Mouse (Mus musculus) left cerebral cortex, adult 18-20 months (tissue): ENCODE measurements at regions not wholly inside any gene's neighbourhood (a gene's known extent, or its start where the extent isn't known, plus 50 kb on each side); places are given as distances from the start of the nearest gene placed in this dataset.

Experiments used
- DNase-seq, 2 experiments: peaks; one replicate each; pipeline ENCODE4 v3.0.0; 2021 to 2022; ENCODE audit warnings: low spot score in 2 of 2, mixed read lengths in 1 of 2

DNA sequence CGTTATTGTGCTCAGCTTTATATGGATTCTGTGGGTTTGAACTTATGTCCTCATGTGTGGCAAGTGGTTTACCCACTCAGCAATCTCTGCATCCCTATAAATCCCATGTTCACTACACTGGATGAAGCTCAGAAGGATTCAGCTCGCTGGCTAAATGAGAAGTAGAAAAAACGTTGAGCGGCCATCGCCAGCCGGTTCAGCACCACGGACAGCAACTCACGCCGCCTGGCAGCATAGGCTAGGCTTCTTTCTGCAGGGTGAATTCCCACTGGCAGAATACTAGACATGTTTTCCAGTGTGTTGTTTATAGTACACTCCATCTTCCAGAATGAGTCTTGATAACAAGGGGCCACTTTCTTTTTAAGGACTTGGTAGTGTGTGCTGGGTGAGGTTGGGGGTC lies 322.9 kb upstream of the 4931429L15Rik start:
- DNase-seq, result no peak

GRCm38 (mm10) chr9:46636261-46637010 lies 316.6 kb upstream of the 4931429L15Rik start:
- DNase-seq, result no peak

GRCm38 (mm10) chr9:46633952-46634351 lies 314.2 kb upstream of the 4931429L15Rik start:
- DNase-seq, result no peak

- DNase-seq, result peak; percentile 69 to 79
Observed at GRCm38 (mm10) chr9:46632576-46632975, 312.8 kb upstream of the 4931429L15Rik start.

DNA sequence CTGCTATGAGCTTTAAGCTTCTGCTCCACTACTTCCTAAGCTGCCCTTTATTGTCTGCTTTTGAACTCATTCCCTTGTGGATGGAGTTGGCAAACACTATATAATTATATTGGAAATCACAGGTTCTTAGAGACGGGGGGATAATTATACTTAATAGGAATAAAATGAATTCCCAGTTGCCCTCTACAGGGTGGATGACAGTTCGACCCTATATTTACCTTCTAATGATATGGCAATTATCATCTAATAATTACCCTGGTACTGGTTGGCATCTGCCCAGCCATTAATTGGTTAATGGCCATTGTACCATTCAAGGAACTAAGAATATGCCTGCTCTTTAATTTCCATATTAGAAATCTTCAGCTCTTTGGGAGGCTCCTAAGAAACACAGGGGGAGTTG lies 302.5 kb upstream of the 4931429L15Rik start:
- no peak for DNase-seq

DNA sequence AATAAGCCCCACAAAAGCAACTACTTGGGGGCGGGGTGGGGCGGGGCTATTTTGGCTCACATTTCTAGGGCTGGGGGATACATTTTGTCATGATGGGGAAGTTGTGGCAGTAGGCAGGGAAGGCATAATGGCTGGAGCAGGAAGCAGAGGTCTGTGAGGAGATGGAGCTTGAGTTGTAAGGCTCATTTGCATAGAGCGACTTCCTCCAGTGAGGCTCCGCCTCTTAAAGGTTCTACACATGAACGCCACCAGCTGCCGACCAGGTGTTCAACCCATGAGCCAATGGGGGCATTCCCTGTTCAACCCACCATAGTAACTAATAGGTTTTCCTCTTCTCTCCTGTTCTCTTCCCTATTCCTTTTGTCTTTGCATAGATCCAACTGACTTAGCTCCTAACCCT lies 302.1 kb upstream of the 4931429L15Rik start:
- no peak for DNase-seq

DNA sequence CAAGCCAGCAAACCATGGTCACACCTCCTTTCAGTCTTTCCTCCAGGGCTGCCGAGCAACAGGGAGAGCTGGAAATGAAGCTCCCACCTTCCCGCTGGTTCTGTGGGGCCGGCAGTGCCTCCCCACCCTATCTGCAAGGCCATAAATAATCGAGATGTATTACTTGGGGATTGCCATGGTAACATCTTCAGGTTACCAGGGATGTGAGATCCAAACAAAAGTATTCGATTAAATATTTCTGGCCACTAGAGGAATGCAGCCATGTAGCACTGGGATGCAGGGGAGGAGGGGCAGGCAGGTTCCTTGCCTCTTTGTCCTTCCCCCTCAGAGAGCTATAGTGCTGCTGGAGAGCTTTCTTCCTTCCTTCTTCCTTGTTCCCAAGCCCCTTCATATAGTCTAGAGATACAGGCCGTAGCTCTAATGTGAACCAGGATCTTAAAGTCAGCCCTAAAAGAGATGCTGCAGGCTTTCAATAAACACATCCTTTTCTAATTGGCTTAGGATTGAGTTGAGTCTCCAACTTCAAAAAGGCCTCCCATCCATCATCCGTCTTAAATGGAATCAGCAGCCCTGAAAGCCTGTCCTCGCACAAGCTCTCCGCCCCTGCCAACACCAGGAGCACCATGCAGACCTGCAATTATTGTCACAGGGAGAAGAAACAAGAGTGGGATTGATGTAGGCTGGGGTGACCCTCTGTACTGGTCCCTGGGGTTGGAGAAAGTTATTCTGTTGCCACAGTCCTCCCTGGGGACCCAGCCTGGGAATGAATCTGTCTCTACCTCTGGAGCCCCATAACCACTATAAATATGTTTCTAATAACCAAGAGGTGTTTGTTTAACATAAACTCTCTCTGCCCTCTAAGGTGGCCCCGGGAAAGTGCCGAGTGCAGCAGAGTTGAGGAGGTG lies 290.6 kb upstream of the 4931429L15Rik start:
- DNase-seq, result no peak

DNA sequence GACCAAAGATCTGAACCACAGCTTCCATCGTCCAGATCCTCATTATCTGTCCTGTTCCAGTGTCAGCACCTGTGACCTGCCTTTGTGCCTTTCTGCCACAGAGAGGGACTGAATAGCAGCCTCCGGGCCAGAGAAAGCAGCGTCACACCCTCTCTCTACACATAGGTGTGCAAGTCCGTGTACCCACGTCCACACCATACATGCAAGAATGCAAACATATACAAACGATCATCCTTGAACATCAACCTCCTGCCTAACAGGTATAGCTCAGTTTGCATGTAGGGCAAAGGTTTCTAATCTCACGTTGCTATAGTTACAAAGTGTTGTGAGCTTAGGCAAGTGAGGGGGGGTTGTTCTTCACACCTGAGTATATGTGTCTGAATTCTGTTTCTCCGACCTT lies 288.9 kb upstream of the 4931429L15Rik start:
- no peak for DNase-seq

DNA sequence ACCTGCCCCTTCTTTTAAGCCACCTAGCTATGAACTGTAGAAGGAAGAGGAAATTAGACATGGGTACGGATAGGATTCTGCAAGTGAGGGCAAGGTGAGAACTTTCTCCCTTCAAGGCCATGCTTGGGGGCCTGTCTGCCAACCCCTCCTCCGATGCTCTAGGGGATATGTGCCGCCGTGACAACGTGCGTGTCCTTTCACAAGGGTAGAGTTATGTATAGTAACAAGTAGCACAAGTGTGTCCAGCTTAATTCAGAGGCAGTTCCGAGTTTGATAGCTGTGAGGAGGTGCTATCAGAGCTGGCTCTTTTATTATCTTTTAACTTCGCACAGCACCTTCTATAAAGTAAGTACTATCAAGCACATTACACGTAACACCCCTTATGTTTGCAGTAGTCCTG lies 281.0 kb upstream of the 4931429L15Rik start:
- DNase-seq, result no peak

- peak; percentile 71 to 72 for DNase-seq
Observed at GRCm38 (mm10) chr9:46599931-46600708, 280.3 kb upstream of the 4931429L15Rik start.

GRCm38 (mm10) chr9:46598518-46598917 lies 278.7 kb upstream of the 4931429L15Rik start:
- peak; percentile 19 to 32 for DNase-seq

GRCm38 (mm10) chr9:46593444-46593843 lies 273.7 kb upstream of the 4931429L15Rik start:
- no peak for DNase-seq

DNA sequence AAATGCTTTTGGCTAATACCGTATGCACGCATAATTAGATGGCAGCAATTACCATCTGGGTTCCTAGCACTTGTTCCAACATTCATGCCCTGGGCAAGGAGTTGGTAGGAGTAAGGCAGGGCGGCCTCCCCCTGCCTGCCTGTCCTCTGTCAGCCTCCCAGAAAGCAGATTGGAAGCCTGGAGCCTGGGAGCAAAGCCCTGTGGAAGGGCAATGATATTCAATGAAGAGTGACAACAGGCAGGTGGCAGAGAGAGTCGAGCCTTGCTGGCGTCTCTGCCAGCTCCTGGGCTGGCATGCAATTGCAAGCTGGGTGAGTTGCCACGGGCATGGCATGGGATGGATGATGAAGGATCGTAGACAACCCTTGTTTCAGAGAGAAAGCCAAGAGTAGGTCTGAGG lies 273.1 kb upstream of the 4931429L15Rik start:
- DNase-seq, result no peak

- DNase-seq, result no peak
Observed at GRCm38 (mm10) chr9:46586818-46587217, 267.0 kb upstream of the 4931429L15Rik start.

- DNase-seq, result no peak
Observed at GRCm38 (mm10) chr9:46581844-46582243, 262.1 kb upstream of the 4931429L15Rik start.

- DNase-seq, result no peak
Observed at GRCm38 (mm10) chr9:46562301-46562700, 242.5 kb upstream of the 4931429L15Rik start.

DNA sequence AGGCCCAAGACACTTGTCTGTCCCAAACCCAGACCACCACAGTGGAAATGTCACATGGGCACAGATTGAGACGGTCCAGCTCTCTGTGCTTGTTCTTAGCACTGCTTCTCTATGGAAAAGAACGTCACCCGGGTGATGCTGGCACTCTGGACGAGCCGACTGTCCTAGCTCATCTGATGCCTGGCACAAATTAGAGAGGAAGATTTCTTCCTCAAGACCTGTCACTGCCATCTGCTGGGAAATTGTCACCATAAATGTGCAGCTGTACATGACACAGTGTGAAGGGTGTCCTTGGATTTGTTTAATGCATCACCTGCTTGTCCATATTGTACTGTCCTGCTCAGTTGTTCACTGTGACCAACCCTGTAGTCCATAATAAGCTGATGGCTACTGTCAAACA lies 238.7 kb upstream of the 4931429L15Rik start:
- no peak for DNase-seq

DNA sequence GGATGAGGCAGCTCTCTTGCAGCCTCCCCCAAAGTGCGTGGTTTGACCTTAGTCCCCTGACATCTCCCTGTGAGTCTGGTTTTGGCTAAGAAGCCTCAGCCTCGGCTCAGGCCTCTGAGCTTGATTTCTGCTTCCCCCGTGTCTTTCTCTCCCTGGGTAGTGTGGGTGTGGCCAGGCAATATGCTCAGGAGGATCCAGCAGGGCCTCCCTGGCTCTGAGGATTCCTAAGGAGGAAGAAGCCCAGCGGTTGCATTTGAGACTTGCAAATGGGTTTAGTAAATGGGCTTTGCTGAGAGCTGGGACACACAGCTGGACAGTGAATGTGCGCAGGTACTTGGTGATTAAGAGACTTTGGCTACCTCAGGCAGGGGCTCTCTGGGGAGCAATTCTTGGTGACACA lies 238.0 kb upstream of the 4931429L15Rik start:
- no peak for DNase-seq

DNA sequence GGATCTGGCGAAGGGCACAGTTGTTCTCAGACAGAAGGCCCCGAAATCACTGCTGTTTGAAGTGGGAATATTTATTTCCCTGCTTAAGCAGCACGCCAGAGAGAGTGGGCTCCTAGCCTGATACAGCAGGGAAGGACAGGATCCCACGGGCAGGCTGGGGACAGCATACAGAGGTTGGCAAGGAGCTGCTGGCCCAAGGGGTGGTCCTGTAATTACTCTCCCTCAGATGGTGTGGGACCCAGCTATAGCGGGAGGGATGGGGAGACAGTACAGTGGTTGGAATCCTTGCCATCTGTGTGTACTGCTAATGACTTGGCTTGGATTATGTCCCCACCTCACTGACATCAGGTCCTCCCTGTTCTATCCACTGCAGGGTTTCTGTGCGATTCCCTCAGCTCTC lies 235.4 kb upstream of the 4931429L15Rik start:
- no peak for DNase-seq

- DNase-seq, result no peak
Observed at GRCm38 (mm10) chr9:46554586-46555152, 234.9 kb upstream of the 4931429L15Rik start.

GRCm38 (mm10) chr9:46549416-46549815 lies 229.6 kb upstream of the 4931429L15Rik start:
- no peak for DNase-seq
